Mouse (Mus musculus) liver, embryonic 16.5 days (tissue): ENCODE measurements at regions not wholly inside any gene's neighbourhood (a gene's known extent, or its start where the extent isn't known, plus 50 kb on each side); places are given as distances from the start of the nearest gene placed in this dataset.

Experiments
- ATAC-seq: fragments of 200-750 bp; cut with Nextera tagmentation; 2 replicates; pipeline ENCODE4 v1.8.0; 2017; ENCODE audit warnings: low read depth, mild to moderate bottlenecking, moderate number of reproducible peaks, moderate library complexity
- H3K27ac ChIP-seq: fragments of 300-500 bp; sonication (generic); 2 replicates; pipeline ENCODE4 v1.5.1; 2014; ENCODE audit warnings: mild to moderate bottlenecking, low read length
- H3K27me3 ChIP-seq: fragments of 300-500 bp; sonication (generic); 2 replicates; pipeline ENCODE4 v1.6.1; 2014; ENCODE audit warnings: low read depth, low read length, mixed read lengths; ENCODE audit not compliant: control insufficient read depth, insufficient read depth
- H3K36me3 ChIP-seq: fragments of 300-500 bp; sonication (generic); 2 replicates; pipeline ENCODE4 v1.6.1; 2014; ENCODE audit warnings: mild to moderate bottlenecking; ENCODE audit not compliant: control insufficient read depth, insufficient read depth
- H3K4me1 ChIP-seq: fragments of 300-500 bp; sonication (generic); 2 replicates; pipeline ENCODE4 v1.6.1; 2014; ENCODE audit warnings: low read depth, low read length, mixed read lengths; ENCODE audit not compliant: control insufficient read depth
- H3K4me2 ChIP-seq: fragments of 300-500 bp; sonication (generic); 2 replicates; pipeline ENCODE4 v1.6.1; 2014; ENCODE audit warnings: low read depth, low read length, mixed read lengths
- H3K4me3 ChIP-seq: fragments of 300-500 bp; sonication (generic); 2 replicates; pipeline ENCODE4 v1.5.1; 2014; ENCODE audit warnings: low read depth, mild to moderate bottlenecking, low read length
- H3K9ac ChIP-seq: fragments of 300-500 bp; sonication (generic); 2 replicates; pipeline ENCODE4 v1.6.1; 2014; ENCODE audit warnings: low read depth, low read length
- H3K9me3 ChIP-seq: fragments of 300-500 bp; sonication (generic); replicated peaks from 2 replicates; pipeline ENCODE4 v1.6.1; 2016; ENCODE audit warnings: low read length; ENCODE audit not compliant: control insufficient read depth
- WGBS: fragments of 180-500 bp; shearing (Covaris S2); extraction: QIAGEN DNeasy Blood & Tissue Kit; methylation state at CpG from one replicate; pipeline ENCODE4 v1.1.7; 2014; ENCODE audit not compliant: insufficient replicate concordance; 5-methylcytosine and 5-hydroxymethylcytosine counted together

- no peak overlapping the region for H3K4me3 ChIP-seq
- 43% methylated on average over 9 of the region's 9 CpGs for WGBS
- H3K36me3 ChIP-seq = no peaks in the 10 kb centered on the region
- H3K9me3 ChIP-seq = no peaks in the 10 kb centered on the region
- no peak overlapping the region for H3K27ac ChIP-seq
- H3K4me2 ChIP-seq = no peak overlapping the region
- no peak overlapping the region for H3K9ac ChIP-seq
- ATAC-seq = no peak
- H3K4me1 ChIP-seq = no peaks in the 10 kb centered on the region
- no peaks in the 10 kb centered on the region for H3K27me3 ChIP-seq
These were observed 90.7 kb upstream of the Prickle1 start for GRCm38 (mm10) chr15:93686385-93686784.

GRCm38 (mm10) chr15:93681602-93682001, 85.9 kb upstream of the Prickle1 start:
- Histone ChIP-seq H3K36me3 (no peaks in the 10 kb centered on the region), H3K27ac (no peak overlapping the region), H3K27me3 (no peaks in the 10 kb centered on the region), H3K4me3 (no peak overlapping the region), H3K9me3 (no peaks in the 10 kb centered on the region), H3K4me1 (no peaks in the 10 kb centered on the region; the same call in 1 of the 2 replicates), H3K9ac (no peak overlapping the region), H3K4me2 (no peak overlapping the region)
- 68% methylated on average over 4 of the region's 4 CpGs for WGBS
- ATAC-seq = no peak

DNA sequence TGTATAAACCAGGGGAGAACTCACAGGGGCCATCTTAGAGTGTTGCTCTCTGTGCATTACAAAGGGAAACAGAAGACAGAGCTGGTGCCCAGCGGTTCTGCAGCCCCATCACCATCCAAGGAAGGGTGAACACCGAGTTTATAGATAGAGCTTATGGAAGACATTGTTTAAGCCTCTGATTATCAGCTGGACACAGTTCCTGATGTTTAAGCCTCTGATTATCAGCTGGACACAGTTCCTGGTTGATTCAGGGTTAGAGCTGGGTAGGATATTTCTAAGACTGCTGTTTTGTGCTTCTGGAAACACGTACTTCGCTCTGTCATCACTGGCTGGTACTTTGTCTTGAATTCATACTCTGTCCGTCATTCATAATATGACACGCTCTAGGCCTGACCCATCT, 79.9 kb upstream of the Prickle1 start:
- peak; percentile 37; the same call in 1 of the 2 replicates for ATAC-seq
- H3K9me3 ChIP-seq = no peaks in the 10 kb centered on the region
- H3K36me3 ChIP-seq = no peaks in the 10 kb centered on the region
- WGBS = 59% methylated on average over 6 of the region's 6 CpGs
- H3K27me3 ChIP-seq = no peaks in the 10 kb centered on the region
- no peak overlapping the region for H3K4me2 ChIP-seq
- H3K27ac ChIP-seq = no peak overlapping the region
- H3K4me3 ChIP-seq = no peak overlapping the region
- H3K4me1 ChIP-seq = no peaks in the 10 kb centered on the region; the same call in 1 of the 2 replicates
- no peak overlapping the region for H3K9ac ChIP-seq

GRCm38 (mm10) chr15:93673976-93674375, 78.3 kb upstream of the Prickle1 start:
- Histone ChIP-seq H3K4me2 (no peak overlapping the region), H3K4me3 (no peak overlapping the region), H3K9ac (no peak overlapping the region), H3K9me3 (no peaks in the 10 kb centered on the region), H3K27me3 (no peaks in the 10 kb centered on the region), H3K36me3 (no peaks in the 10 kb centered on the region), H3K4me1 (no peaks in the 10 kb centered on the region; the same call in 1 of the 2 replicates), H3K27ac (no peak overlapping the region)
- ATAC-seq = no peak
- 53% methylated on average over 10 of the region's 10 CpGs for WGBS

DNA sequence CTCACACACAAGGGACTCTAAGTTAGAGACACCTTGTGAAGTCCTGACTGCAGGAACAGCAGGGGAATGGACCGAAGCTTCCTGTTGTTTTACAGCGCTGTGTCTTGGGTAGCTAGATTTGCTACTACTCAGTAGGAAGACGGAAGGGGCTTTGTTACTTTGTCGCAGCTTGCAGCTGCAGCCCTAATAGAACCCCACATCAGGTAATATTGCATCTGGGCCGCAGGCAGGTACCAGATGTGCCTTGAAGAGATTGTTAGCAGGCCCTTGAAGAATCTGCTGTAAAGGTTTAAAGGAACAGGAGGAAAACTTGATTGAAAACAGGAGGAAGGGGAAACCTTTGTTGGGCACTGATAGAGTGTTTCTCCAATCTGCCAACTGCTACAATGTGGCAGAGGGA, 68.2 kb upstream of the Prickle1 start:
- no peaks in the 10 kb centered on the region for H3K36me3 ChIP-seq
- WGBS = 53% methylated on average over 5 of the region's 5 CpGs

GRCm38 (mm10) chr15:93662601-93663000, 66.9 kb upstream of the Prickle1 start:
- Histone ChIP-seq H3K4me2 (no peak overlapping the region), H3K9me3 (no peaks in the 10 kb centered on the region), H3K4me1 (no peaks in the 10 kb centered on the region), H3K9ac (no peak overlapping the region), H3K4me3 (no peak overlapping the region), H3K36me3 (no peaks in the 10 kb centered on the region), H3K27ac (no peak overlapping the region), H3K27me3 (no peaks in the 10 kb centered on the region)
- no peak for ATAC-seq
- 90% methylated on average over 1 of the region's 1 CpGs for WGBS

More for the DNA sequence above, 68.2 kb upstream of the Prickle1 start:
- ATAC-seq = no peak
- Histone ChIP-seq H3K27me3 (no peaks in the 10 kb centered on the region), H3K27ac (no peak overlapping the region), H3K4me2 (no peak overlapping the region), H3K9ac (no peak overlapping the region), H3K4me3 (no peak overlapping the region), H3K9me3 (no peaks in the 10 kb centered on the region), H3K4me1 (no peaks in the 10 kb centered on the region)

DNA sequence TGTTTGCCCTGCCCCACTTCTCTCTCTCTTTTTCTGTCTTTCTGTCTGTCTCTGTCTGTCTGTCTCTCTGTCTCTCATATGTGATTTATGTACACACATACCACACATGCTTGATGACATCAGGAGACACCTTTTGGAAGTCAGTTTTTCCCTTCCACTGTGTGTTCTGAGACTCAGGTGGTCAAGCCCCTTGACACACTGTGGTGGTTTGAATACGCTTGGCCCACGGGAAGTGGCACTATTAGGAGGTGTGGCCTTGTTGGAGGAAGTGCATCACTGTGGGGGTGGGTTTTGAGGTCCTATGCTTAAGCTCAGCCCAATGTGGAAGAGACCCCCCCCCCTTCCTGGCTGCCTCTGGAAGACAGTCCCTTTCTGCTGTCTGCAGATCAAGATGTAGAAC, 66.1 kb upstream of the Prickle1 start:
- no peak overlapping the region for H3K4me3 ChIP-seq
- 80% methylated on average over 2 of the region's 2 CpGs for WGBS
- no peaks in the 10 kb centered on the region for H3K4me1 ChIP-seq
- no peak overlapping the region for H3K27ac ChIP-seq
- H3K4me2 ChIP-seq = no peak overlapping the region
- no peaks in the 10 kb centered on the region for H3K27me3 ChIP-seq
- H3K9me3 ChIP-seq = no peaks in the 10 kb centered on the region
- ATAC-seq = no peak
- H3K9ac ChIP-seq = no peak overlapping the region
- H3K36me3 ChIP-seq = no peaks in the 10 kb centered on the region

- no peaks in the 10 kb centered on the region for H3K4me1 ChIP-seq
- no peak overlapping the region for H3K9ac ChIP-seq
- no peak overlapping the region for H3K4me2 ChIP-seq
- ATAC-seq = no peak
- H3K9me3 ChIP-seq = no peaks in the 10 kb centered on the region
- H3K27ac ChIP-seq = no peak overlapping the region
- 77% methylated on average over 14 of the region's 14 CpGs for WGBS
- H3K27me3 ChIP-seq = no peaks in the 10 kb centered on the region
- H3K4me3 ChIP-seq = no peak overlapping the region
- no peaks in the 10 kb centered on the region for H3K36me3 ChIP-seq
These were observed 65.4 kb upstream of the Prickle1 start for GRCm38 (mm10) chr15:93660952-93661648.

DNA sequence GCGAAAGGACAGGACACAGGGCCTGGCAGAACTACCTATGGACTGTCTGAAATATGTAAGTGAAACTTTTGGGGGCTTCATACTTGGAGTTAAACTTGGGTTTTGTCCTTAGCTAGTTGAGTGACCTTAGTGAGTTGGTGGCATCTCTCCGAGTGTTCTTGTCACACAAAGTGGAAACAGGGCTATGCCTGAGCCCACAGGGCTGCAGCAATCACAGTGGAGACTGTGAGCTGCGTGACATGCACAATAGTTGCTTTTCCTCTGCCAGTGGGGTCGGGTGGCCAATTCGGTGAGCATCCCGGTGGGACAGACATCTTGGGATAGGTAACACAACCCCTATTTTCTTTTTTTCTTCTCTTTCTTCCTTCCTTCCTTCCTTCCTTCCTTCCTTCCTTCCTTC, 61.5 kb upstream of the Prickle1 start:
- no peaks in the 10 kb centered on the region for H3K36me3 ChIP-seq
- H3K4me2 ChIP-seq = no peak overlapping the region
- H3K4me1 ChIP-seq = no peaks in the 10 kb centered on the region
- no peak overlapping the region for H3K4me3 ChIP-seq
- H3K9ac ChIP-seq = no peak overlapping the region
- H3K27ac ChIP-seq = no peak overlapping the region
- no peaks in the 10 kb centered on the region for H3K27me3 ChIP-seq
- 59% methylated on average over 6 of the region's 6 CpGs for WGBS
- no peaks in the 10 kb centered on the region for H3K9me3 ChIP-seq
- ATAC-seq = no peak
